Mouse (Mus musculus): ENCODE results near the gene Plk5.

The Plk5 gene

DNA sequence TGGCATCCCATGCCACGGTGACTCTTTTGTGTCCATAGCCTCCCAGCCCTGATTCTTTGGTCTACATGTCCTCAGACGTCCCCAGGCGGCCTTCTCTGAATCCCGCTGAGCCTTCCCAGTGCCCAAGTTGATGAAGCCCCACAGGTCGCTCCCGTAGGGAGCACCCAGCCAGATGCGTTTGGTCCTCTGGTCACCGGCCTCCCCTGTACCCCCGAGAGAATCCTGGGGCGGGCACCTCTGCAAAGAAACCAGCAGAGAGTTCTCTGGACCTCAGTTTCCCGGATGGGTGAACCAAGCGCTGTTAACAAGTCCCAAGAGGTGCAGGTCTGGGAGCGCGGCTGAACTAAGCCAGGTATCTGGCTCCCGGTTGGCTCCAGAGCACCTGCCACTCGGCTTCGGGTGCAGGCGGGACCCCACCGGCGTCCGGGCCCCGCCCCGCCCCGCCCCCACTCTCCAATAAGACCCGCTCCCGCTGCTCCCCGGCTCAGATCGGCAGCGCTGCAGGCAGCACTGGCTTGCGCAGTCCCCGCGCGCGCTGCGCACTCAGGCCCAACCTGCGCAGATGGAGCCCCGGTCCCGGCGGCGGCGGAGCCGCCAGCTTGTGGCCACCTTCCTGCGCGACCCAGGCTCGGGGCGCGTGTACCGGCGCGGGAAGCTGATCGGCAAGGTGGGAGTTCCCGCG, at the start of gene Plk5:
Gene Plk5, plus strand, starts transcription at position 459 of the 682 bp plus-strand sequence.
- no peak for DNase-seq (ENCODE audit: low spot score)

DNA sequence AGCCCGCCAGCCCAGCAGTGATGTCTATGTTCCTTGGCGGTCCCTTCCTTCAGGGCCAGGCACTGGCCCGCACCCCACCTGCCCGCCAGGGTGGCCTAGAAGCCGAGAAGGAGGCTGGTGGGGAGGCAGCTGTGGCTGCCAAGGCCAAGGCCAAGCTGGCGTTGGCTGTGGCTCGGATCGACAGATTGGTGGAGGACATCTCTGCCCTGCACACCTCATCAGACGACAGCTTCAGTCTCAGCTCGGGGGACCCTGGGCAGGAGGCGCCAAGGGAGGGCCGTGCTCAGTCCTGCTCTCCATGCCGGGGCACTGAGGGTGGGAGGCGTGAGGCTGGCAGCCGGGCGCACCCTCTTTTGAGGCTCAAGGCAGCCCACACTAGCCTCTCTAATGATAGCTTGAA, 44.7 kb upstream of the Plk5 start:
- DNase-seq (ENCODE audit: low spot score): no peak

DNA sequence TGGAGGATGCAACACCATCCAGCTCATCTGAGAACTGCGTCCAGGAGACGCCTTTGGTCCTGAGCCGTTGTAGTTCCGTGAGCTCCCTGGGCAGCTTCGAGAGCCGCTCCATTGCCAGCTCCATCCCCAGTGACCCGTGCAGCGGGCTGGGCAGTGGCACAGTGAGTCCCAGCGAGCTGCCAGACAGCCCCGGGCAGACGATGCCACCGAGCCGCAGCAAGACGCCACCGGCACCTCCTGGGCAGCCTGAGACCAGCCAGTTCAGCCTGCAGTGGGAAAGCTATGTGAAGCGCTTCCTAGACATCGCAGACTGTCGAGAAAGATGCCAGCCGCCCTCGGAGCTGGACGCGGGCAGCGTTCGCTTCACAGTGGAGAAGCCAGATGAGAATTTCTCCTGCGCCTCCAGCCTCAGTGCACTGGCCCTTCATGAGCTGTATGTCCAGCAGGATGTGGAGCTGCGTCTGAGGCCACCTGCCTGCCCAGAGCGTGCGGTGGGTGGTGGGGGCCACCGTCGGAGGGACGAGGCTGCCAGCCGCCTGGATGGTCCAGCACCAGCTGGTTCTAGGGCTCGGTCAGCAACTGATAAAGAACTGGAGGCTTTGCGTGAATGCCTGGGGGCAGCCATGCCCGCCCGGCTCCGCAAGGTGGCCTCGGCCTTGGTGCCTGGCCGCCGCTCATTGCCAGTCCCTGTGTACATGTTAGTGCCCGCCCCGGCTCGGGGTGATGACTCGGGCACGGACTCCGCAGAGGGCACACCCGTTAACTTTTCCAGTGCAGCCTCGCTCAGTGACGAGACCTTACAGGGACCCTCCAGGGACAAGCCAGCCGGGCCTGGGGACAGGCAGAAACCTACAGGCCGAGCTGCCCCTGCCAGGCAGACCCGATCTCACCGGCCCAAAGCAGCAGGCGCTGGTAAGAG, 43.4 kb upstream of the Plk5 start:
- DNase-seq (ENCODE audit: low spot score): no peak

DNA sequence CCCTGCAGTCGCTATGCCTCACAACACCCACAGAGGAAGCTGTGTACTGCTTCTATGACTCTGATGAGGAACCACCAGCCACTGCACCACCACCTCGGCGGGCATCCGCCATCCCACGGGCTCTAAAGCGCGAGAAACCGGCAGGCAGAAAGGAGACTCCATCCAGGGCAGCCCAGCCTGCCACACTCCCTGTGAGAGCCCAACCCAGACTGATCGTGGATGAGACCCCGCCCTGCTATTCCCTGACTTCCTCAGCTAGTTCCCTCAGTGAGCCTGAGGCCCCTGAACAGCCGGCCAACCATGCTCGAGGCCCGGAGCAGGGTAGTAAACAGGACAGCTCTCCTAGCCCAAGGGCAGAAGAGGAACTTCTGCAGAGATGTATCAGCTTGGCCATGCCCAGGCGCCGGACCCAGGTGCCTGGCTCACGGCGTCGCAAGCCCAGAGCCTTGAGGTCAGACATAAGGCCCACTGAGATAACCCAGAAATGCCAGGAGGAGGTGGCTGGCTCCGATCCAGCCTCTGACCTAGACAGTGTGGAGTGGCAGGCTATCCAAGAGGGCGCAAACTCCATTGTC, 42.5 kb upstream of the Plk5 start:
- DNase-seq (ENCODE audit: low spot score): no peak

DNA sequence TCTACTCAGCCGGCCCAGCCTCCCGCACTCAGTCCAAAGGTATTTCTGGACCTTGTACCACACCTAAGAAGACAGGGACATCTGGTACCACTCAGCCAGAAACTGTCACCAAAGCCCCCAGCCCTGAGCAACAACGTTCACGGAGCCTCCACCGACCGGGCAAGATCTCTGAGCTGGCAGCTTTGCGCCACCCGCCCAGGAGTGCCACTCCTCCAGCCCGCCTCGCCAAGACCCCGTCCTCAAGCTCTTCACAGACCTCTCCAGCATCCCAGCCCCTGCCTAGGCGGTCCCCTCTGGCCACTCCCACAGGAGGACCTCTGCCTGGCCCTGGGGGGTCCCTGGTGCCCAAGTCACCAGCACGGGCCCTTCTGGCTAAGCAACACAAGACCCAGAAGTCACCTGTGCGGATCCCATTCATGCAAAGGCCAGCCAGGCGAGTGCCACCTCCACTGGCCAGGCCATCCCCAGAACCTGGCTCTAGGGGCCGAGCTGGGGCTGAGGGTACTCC, 41.7 kb upstream of the Plk5 start:
- DNase-seq (ENCODE audit: low spot score): no peak

DNA sequence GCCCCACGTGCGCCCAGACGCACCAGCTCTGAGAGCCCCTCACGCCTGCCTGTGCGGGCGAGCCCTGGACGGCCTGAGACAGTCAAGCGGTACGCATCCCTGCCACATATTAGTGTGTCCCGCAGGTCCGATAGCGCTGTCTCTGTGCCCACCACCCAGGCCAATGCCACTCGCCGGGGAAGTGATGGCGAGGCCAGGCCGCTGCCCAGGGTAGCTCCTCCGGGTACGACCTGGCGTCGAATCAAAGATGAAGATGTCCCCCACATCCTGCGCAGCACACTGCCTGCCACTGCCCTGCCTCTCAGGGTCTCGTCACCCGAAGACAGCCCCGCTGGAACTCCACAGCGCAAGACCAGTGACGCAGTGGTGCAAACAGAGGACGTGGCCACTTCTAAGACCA, 40.9 kb upstream of the Plk5 start:
- no peak for DNase-seq (ENCODE audit: low spot score)

DNA sequence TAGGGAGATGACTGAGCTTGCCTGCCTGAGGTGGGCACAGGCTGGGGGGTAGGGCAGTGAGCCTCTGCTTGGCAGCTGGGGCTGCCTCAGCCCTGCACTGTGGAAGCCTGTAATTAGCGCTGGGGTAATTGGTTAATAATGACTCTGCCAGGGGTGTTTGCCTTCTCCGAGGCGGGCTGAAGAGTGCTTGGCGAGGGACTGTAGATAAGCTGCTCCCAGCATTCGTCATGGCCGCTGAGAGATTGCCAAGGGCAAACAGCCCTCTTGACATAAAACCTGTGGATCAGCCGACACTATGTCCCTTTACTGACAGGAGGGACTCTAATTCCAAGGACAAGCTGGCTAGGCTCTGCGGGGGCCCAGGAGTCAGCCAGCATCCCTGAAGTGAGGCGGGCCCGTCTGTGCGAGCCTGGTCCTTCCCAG, 39.9 kb upstream of the Plk5 start:
- DNase-seq (ENCODE audit: low spot score): no peak

DNA sequence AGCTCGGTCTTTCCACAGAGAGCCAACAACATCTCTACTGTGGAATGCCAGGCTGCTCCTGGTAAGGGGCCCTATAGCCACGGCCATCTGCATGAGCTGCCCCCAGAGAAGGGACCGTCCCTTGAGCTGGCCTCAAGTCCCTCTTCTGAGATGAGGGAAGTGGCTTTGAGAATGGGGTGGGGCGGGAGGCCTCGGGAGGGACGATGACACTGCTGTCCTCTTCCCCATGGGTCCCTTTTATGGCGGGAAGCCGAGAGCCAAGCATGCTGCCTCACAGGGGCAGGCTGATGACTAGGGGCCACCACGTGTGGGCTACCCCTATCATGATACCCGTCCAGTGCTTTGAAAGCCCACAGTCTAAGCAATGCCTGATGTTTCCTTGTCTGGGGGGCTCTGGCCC, 39.2 kb upstream of the Plk5 start:
- no peak for DNase-seq (ENCODE audit: low spot score)

DNA sequence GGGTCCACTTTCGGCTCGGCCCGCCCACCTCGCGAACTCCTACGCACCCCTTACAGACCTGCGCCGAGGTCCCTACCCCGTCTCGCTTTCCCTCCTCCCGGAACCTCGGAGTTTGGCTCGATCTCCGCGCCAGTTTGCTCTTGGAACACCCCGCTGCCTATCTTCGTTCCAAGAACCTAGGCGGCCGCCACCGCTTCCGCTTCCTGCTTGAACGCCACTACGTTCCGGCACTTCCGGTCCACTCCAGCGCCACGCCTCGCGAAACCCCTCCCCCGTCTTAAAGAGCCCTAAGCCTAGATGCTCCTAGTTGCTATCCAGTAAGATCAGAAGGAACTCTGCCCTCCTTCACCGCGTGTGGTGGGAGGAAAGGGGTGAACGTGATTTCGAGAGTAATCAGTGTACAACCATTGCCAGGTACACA, 35.9 kb upstream of the Plk5 start, which contains the start of gene 2310011J03Rik:
Gene 2310011J03Rik, minus strand, starts transcription at position 198 of the 421 bp plus-strand sequence.
- DNase-seq (ENCODE audit: low spot score): peak; percentile 78

DNA sequence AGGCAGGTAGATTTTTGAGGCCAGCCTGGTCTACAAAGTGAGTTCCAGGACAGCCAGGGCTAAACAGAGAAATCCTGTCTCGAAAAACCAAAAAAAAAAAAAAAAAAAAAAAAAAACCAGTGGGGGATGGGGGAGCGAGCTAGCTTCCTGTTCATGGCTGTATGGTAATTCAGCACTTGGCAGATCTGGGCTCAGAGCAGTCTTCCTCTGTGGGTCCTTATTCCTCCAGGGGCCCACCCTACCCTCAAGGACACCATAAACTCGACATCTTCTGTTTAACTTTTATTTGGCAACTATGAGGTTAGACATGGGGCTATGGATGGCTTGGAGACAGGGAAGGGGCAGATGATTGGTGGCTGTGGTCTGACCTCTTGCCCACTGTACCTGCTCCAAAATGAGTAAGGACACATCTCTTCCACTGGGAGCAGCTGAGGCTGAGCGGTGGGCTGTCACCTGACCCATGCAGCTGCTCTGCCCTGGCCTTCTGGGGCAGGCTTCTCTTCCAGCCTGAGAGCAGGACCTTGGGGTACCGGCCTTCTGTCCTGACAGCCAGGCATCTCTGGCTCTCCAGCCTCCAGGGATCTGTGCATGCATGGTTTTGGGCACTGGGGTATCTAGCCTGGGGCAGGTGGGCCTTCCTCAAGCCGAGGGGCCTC, 35.1 kb upstream of the Plk5 start:
- DNase-seq (ENCODE audit: low spot score): no peak

DNA sequence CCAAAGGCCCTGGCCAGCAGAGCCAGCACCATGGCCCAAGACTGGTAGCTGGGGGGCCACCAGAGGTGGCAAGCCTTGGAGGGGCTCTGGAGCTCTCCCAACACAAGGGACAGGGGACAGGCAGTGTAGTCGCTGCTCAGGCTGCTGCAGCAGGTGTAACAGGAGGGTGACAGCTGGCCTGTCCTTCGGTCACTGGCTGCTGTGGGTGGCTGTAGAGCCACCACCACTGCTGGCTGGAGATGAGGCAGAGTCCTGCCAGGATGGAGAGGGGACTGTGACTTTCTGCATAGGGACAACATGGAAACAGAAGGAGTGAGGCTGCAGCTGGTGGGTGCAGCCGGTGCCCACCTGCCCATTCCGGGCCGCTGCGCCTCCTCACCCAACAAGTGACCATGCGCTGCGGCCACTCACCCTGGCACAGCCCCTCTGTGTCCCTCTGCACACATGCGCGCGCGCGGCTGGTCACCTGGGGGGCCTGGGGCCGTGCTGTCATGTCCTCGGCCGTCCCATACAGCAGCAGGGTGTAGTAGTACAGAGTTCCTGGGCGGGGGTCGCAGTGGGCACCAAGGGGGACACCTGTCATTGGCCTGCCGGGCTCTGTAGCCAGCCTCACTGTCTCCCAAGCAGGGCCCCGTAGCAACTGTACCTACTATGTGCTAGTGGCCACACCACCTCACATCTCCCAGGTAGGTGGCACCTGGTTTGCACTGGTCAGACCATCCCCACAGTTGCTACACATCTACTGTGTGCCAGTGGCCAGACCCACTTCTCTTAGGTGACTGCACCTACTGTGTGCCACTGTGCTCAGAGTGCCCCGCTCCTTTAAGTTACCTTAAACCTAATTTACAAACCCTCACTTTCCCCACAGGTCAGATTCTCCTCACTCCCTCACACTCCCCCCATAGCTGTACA, 34.3 kb upstream of the Plk5 start:
- no peak for DNase-seq (ENCODE audit: low spot score)

DNA sequence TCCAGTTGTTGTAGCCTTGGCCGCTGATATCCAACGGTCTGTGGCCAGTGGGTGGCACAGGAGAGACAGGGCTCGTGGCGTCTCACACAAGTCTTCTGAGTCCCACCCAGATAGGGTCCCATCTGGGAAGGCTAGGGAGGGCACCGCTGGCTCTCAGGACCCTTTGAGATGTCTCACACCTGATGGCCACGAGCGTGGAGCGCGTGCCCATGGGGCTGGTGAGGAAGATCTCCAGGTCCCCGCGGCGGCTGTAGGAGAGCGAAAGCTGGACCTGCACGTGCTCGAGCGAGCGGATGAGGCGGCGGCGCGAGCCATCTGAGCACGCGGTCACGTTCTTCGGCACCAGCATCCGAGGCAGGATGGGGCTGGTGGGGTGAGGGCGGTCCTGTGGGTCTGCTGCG, 33.4 kb upstream of the Plk5 start:
- no peak for DNase-seq (ENCODE audit: low spot score)

DNA sequence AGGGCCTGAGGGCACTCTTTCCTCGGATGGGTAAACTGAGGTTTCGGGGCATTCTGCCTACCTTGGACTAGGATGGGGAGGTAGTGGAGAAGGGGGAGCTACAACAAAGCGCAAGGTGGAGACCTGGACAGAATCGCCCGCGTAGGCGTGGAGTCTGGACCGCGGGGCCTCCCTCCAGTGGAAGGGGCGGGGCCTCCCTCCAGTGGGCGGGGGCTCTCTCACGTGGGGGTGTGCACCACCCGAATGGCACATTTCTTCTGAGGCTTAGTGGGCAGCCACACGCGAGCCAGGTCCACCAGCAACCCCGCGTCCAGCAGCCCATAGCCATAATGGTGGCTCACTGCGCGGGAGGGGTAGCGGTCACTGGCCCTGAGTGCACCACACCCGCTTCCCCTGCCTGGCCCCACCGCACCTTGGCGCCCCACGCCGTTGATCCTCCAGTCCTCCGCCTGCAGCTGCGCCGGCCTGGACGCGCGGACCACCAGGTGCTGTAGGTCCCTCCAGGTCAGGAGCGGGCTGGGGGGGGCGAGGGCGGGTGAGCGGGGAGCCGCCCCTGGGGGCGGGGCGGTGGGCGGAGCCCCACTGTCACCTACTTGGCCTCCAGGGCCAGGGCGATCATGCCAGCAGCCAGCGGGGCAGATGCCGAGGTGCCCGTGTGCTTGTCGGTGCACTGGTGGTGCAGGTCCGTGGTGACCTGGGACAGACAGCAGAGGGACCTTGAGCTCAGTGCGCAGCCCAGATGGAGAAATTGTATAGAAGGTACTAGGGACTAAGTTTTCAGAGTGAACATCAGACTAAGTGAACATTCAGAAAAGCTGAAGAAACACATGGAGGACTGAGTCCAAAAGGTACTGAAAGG, 32.8 kb upstream of the Plk5 start:
- DNase-seq (ENCODE audit: low spot score): no peak

DNA sequence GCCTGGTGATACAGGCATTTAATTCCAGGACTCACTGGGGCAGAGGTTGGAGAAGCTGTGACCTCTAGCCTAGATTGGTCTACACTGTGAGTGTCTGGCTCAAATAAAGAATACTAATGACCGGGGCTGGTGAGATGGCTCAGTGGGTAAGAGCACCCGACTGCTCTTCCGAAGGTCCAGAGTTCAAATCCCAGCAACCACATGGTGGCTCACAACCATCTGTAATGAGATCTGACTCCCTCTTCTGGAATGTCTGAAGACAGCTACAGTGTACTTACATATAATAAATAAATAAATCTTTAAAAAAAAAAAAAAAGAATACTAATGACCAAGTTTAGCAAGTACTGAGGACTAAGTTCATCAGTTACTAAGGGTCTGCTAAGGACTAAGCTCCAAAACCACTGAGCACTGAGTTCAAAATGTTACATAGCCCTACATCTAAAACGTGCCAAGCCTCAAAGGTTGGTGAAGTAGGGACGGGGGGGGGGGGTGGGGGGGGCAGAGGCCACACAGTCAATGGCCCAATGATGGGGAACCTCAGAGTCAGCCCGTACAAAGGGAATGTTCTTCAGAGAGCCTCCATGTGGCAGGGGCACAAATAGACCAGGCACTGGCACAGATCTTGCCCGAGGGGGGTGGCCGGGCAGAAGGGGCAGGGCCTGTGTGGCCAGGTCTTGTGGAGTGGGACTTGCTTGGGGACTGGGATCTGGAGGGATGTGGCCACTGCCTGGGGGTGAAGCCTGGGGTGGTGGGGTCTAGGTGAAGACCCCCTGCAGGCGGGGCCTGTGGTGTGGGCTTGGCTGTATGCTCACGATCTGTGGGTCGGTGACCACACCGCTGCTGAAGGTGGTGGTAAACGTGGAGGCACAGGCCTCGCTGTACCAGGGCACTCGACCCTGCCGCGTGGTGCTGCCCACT, 31.9 kb upstream of the Plk5 start:
- DNase-seq (ENCODE audit: low spot score): no peak

DNA sequence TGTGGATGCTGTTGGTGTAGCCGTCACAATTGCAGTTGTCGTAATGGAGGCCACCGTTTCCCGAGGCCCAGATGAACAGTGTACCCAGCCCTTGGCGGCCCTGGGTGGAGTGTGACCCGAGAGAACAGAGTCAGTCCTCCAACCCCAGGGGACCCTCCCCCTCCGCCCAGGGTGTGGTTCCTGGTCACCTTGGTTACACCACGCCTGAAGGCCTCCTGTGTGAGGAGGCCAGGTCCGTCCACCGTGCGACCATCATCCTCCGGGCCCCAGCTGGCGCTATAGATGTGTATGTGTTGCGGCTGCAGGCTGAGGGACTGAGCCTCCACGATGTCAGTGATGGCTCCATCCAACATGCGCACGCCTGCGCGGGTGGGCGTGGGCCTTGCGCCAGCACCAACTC, 31.2 kb upstream of the Plk5 start:
- DNase-seq (ENCODE audit: low spot score): no peak

DNA sequence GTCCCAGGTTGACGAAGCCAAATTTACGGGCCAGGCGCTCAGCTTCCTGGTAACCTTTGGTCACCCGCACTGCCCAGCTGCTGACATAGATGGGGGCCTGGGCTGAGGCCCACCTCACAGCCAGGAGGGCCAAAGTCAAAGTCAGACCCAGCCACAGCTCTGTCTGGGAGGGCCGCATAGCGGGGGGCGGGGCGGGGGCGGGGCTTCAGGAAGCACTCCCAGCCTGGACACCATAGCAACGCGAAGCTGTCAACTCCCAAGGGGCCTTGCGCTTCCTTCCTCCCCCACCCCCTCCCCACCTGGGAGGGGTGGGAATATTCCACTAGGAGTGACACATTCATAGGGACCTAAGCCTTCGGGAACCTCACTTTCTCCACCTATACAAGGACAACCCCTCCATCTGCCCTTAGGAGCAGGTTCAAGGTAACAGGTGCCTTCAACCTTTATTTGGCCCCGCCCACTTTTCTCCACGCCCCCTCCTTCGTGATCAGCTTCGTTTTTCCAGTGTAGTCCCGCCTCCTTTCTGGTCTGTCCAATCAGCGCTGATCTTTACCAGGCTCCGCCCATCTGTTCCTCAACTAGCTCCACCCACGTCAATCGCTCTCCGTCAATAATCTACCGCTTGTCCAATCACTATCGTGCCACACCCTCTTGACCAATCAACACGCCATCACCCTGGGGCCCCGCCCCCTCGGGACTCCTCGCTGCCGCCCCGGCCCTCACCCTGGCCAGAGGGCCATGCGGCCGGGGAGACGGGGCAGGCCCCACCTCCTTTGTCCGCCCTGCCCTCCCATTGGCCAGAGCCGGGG, 26.8 kb upstream of the Plk5 start, which contains the start of the genes Pcsk4 and Reep6:
Gene Pcsk4, minus strand, starts transcription at position 226 of the 809 bp plus-strand sequence.
Gene Reep6, plus strand, starts transcription at position 681 of the 809 bp plus-strand sequence.
- DNase-seq (ENCODE audit: low spot score): peak; percentile 94

DNA sequence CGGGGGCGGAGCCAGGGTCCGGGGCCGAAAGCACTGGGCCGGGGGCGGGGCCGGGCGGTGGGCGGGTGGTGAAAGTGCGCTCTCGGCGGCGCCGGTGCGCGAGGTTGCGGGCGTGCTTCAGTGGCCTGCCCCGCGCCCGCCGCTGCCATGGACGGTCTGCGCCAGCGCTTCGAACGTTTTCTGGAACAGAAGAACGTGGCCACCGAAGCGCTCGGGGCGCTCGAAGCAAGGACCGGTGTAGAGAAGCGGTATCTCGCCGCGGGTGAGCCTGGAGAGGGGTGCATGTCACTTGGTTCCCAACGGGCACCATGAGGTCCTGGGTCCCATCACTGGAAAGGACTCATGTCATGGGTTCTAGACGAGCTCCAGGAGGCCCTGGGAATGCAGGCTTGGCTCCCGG, 26.2 kb upstream of the Plk5 start:
- DNase-seq (ENCODE audit: low spot score): no peak

DNA sequence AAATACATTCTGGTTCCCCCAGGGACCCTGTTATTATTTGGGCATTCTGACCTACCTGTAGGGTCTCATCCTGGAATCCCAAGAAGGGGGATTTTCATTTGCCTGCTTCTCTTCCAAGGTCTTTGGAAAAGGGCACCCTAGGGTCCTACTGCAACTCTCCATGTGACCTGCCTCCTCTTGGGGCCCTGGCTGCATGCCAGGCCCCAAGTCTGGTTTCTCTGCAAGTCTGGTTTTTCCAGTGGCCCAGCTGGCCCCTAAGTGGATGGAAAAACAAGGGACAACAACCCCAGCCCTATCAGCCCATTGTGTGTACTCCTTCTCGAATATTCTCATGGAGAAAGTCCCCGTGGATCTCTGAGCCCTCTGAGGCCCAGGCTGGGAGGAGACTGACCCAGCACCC, 25.4 kb upstream of the Plk5 start:
- DNase-seq (ENCODE audit: low spot score): no peak

Data from ovary, postnatal 10 days (tissue).